Mouse (Mus musculus): ENCODE measurements around the gene Myd88.

DNA sequence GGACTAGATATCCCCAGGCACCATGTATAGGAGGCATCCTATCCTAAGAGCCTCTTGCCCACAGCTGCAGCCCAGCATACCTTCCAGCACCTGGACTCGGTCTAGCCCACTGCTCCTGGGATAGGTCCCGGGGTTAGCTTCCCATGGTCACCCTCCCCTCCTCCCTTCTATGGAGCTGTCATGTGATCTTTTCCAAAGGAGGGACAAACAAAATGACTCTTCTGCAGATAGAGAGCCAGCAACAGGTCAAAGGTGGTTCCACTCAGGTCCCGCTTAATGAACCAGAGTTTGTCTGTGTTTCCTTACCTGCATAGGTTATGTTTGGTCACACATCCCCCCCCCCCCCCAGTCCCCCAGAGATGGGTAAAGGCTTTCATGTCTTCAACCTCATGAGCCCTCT, 9.3 kb upstream of the Myd88 start:
- TF ChIP-seq CTCF (IDR thresholded peaks at IDR 0.05; ENCODE audit: borderline replicate concordance, extremely low read depth, insufficient read depth, insufficient read length): no peak
- TF ChIP-seq POLR2A (IDR thresholded peaks at IDR 0.05; ENCODE audit: borderline replicate concordance, extremely low read depth, insufficient read depth, insufficient read length, poor library complexity, severe bottlenecking): no peak

All from brain, embryonic 14.5 days (tissue).